In the genomic region with DNA sequence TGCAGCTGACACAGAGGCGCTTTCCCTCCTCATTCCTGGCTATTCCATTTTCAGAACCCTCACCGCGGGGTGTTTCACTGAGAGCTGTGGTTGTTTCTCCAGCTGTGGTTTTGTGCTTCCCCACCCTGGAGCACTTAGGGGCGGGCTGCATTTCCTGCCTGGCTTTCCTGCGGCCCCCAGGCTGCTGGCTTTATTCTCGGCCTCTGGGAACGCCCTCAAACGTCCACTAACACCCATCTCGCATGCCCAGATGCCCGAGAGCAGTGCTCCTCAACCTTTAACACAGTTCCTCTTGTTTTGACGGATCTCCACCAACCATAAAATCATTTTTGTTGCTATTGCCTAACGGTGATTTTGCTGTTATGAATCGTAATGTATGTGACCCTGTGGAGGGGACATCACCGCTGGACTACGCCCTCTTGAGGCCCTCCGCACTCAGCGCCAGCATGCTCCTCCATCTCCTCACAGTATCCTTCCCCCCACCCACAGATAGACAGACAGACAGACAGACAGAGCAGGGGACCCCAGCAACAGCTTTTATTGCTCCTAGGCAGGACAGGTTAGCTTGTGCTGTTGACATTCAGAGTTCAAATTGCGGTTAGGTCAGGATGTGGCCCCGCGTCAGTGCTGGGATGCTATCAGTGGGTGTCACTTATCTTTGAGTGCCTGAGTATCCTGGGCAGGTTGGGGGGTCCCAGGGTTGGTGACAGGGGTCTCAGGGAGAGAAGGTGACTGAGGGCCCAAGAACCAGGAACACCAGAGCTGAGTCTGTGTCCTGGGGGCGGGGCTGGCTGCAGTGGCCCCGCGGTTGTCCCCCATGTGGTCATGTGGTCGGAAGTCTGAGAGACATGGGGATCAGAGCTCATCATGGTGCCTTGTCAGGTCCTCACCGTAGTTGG, we compare ENCODE assay signal across 1 mouse cellular context.
A peak's percentile ranks its signal among the peaks of the same experiment; 100 is the strongest.
TF ChIP-seq lines count a peak whose summit lies in the region.

No protein-coding gene starts in this region.

TF ChIP-seq in CH12.LX, 34 proteins besides CTCF, POLR2A, EP300 and RAD21 (continued from another document):
- TF ChIP-seq CHD2 (IDR thresholded peaks at IDR 0.05; ENCODE audit: low read length) (no peak), PAX5 (IDR thresholded peaks at IDR 0.05; ENCODE audit: low read length) (no peak), SIN3A (IDR thresholded peaks at IDR 0.05; ENCODE audit: low read length) (peak; percentile 65; the same call in 1 of the 2 replicates), USF2 (conservative IDR thresholded peaks at IDR 0.05; ENCODE audit: low read depth, low read length) (peak; percentile 21; the same call in 1 of the 2 replicates), KAT2A (IDR thresholded peaks at IDR 0.05; ENCODE audit: insufficient replicate concordance, low read length) (no peak), RCOR1 (conservative IDR thresholded peaks at IDR 0.05; ENCODE audit: low read depth, low read length) (no peak), IRF4 (IDR thresholded peaks at IDR 0.05; ENCODE audit: low read depth, low read length) (no peak), MYC (IDR thresholded peaks at IDR 0.05; ENCODE audit: low read depth, low read length) (no peak), HCFC1 (IDR thresholded peaks at IDR 0.05; ENCODE audit: low read depth, low read length) (no peak), ZMIZ1 (IDR thresholded peaks at IDR 0.05; ENCODE audit: low read depth, low read length) (no peak), ELF1 (IDR thresholded peaks at IDR 0.05; ENCODE audit: low read depth, low read length) (peak; percentile 64; the same call in 1 of the 2 replicates), E2F4 (IDR thresholded peaks at IDR 0.05; ENCODE audit: insufficient replicate concordance, low read depth, low read length) (no peak), MAX (IDR thresholded peaks at IDR 0.05; ENCODE audit: low read length) (no peak), USF1 (IDR thresholded peaks at IDR 0.05; ENCODE audit: low read depth, low read length) (peak; percentile 71), BHLHE40 (IDR thresholded peaks at IDR 0.05; ENCODE audit: low read depth, low read length) (no peak), JUN (IDR thresholded peaks at IDR 0.05; ENCODE audit: insufficient read depth, low read depth, low read length) (no peak), CHD1 (IDR thresholded peaks at IDR 0.05; ENCODE audit: low read depth, low read length) (no peak), NELFE (IDR thresholded peaks at IDR 0.05; ENCODE audit: low read depth, low read length) (no peak), ZKSCAN1 (IDR thresholded peaks at IDR 0.05; ENCODE audit: borderline replicate concordance, low read depth, low read length) (no peak), NRF1 (IDR thresholded peaks at IDR 0.05; ENCODE audit: low read depth, low read length) (no peak)
